Mouse (Mus musculus) midbrain, embryonic 11.5 days (tissue): ENCODE results near the gene Carns1. TPM values are rescaled to one million over a fixed set of nuclear protein-coding genes. Genes with fewer than 3 reads are reported as not detected.
A peak's percentile ranks its signal among the peaks of the same experiment; 100 is the strongest.

Source experiments
- ATAC-seq: fragments of 200-750 bp; cut with Nextera tagmentation; 2 replicates; pipeline ENCODE4 v1.8.0; 2017; ENCODE audit warnings: moderate TSS enrichment, moderate library complexity; ENCODE audit not compliant: low FRiP score
- DNase-seq: peaks from one replicate; pipeline ENCODE4 v3.0.0; 2015; ENCODE audit warnings: low spot score; ENCODE audit errors: missing footprints
- H3K27ac ChIP-seq: fragments of 300-500 bp; sonication (generic); 2 replicates; pipeline ENCODE4 v1.5.1; 2014; ENCODE audit warnings: low read depth, low read length
- H3K27me3 ChIP-seq: fragments of 300-500 bp; sonication (generic); 2 replicates; pipeline ENCODE4 v1.6.1; 2014; ENCODE audit warnings: mild to moderate bottlenecking, low read length, moderate library complexity, mixed read lengths; ENCODE audit not compliant: control insufficient read depth, insufficient read depth
- H3K36me3 ChIP-seq: fragments of 300-500 bp; sonication (generic); 2 replicates; pipeline ENCODE4 v1.6.1; 2014; ENCODE audit warnings: mild to moderate bottlenecking, low read length, moderate library complexity, mixed read lengths; ENCODE audit not compliant: control insufficient read depth, insufficient read depth
- H3K4me1 ChIP-seq: fragments of 300-500 bp; sonication (generic); 2 replicates; pipeline ENCODE4 v1.6.1; 2014; ENCODE audit warnings: low read length; ENCODE audit not compliant: control insufficient read depth, insufficient read depth
- H3K4me2 ChIP-seq: fragments of 300-500 bp; sonication (generic); 2 replicates; pipeline ENCODE4 v1.6.1; 2014; ENCODE audit warnings: mild to moderate bottlenecking, moderate library complexity
- H3K4me3 ChIP-seq: fragments of 300-500 bp; sonication (generic); 2 replicates; pipeline ENCODE4 v1.5.1; 2014; ENCODE audit warnings: low read depth, low read length
- H3K9ac ChIP-seq: fragments of 300-500 bp; sonication (generic); 2 replicates; pipeline ENCODE4 v1.6.1; 2014; ENCODE audit warnings: low read length
- H3K9me3 ChIP-seq: fragments of 300-500 bp; sonication (generic); 2 replicates; pipeline ENCODE4 v1.6.1; 2016; ENCODE audit warnings: low read length; ENCODE audit not compliant: control insufficient read depth
- WGBS: fragments of 180-500 bp; shearing (Covaris S2); extraction: QIAGEN DNeasy Blood & Tissue Kit; methylation state at CpG from one replicate; pipeline ENCODE4 v1.1.7; 2014; 5-methylcytosine and 5-hydroxymethylcytosine counted together
- microRNA-seq: library from miRNA; unstranded; fragments of <30 nt; microRNA quantifications from one replicate; pipeline ENCODE4, GENCODE M21; 2017
- polyA plus RNA-seq: library from polyadenylated mRNA; unstranded; fragments of >200 nt; fragmentation: Nextera tagmentation; extraction: Ambion mirVana; gene quantifications from 2 replicates; pipeline ENCODE4 v1.2.1, GENCODE M21; 2014

Carns1 gene
- polyA plus RNA-seq, 1 experiment from 2014 or later, result 2.9 TPM

DNA sequence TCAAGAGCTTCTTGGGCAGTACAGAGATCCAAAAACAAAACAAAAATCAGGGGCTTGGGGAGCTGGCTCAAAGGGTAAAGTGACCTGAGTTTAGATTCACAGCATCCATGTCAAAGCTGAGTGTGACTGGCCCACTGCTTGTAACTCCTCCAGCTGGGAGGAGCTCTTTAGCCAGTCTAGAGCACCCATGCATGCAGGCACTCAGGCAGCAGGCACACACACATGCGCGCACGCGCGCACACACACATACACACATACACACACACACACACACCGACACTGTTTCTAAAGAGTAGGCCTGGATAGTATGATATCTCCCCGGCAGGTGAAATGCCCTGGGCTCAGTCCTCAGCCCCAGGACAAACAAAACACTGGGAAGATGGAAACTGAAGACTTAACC lies 58.3 kb downstream of the Carns1 start:
- Histone ChIP-seq H3K9ac (no peak overlapping the region), H3K9me3 (no peaks in the 10 kb centered on the region), H3K4me3 (no peak overlapping the region), H3K36me3 (peaks cover 5% of the 10 kb centered on the region), H3K4me1 (peaks cover 5% of the 10 kb centered on the region), H3K4me2 (no peak overlapping the region), H3K27ac (no peak overlapping the region), H3K27me3 (no peaks in the 10 kb centered on the region)
- peak; percentile 49 for DNase-seq
- ATAC-seq, result no peak
- 97% methylated on average over 7 of the region's 7 CpGs for WGBS

DNA sequence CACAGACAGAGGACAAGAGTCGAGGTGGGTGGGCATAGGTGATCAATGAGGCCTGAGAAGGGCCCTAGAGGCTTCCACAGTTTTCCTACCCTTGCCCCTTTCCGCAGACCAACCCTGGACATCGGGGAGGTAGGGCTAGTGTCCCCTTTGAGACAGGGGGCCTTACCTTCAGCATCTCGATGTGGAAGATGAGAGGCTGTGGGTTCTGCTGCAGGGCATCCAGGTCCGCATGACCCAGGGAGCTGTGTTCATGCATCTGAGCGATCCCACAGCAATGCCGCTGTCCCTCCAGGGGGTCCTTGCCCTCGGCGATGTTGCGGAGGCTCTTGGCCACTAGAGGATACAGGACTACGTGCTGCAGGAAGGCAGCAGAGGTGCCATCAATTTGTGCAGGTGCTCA lies 59.5 kb downstream of the Carns1 start:
- no peak overlapping the region for H3K4me2 ChIP-seq
- H3K27ac ChIP-seq, result no peak overlapping the region
- H3K4me3 ChIP-seq, result no peak overlapping the region
- DNase-seq (peak; percentile 12), ATAC-seq (no peak)
- H3K27me3 ChIP-seq, result no peaks in the 10 kb centered on the region
- no peak overlapping the region for H3K9ac ChIP-seq
- no peaks in the 10 kb centered on the region for H3K9me3 ChIP-seq
- H3K4me1 ChIP-seq, result peaks cover 3% of the 10 kb centered on the region
- WGBS, result 82% methylated on average over 11 of the region's 11 CpGs
- peaks cover 5% of the 10 kb centered on the region for H3K36me3 ChIP-seq

DNA sequence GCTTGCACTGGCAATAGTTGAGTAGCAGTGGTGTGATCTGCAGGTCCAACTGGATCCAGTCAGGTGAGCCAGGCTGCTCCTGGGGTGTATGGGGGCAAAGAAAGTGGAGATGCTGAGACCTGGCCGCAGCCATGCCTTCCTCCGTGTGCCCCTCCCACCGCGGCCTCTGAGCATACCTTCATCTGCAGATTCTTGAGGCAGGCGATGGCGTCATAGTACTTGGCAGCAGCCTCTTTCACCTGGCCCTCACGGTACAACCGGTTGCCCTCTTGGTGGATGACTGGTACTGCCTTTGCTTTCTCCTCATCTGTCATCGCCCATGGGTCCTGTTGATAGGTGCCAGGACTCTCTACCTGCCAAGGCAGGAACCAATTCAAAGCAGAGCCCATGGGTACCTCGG lies 60.1 kb downstream of the Carns1 start:
- 93% methylated on average over 10 of the region's 10 CpGs for WGBS
- no peak overlapping the region for H3K4me3 ChIP-seq
- no peak overlapping the region for H3K27ac ChIP-seq
- no peaks in the 10 kb centered on the region for H3K4me1 ChIP-seq
- no peaks in the 10 kb centered on the region for H3K27me3 ChIP-seq
- H3K9ac ChIP-seq, result no peak overlapping the region
- no peak overlapping the region for H3K4me2 ChIP-seq
- DNase-seq (peak; percentile 31), ATAC-seq (no peak)
- H3K36me3 ChIP-seq, result peaks cover 5% of the 10 kb centered on the region
- H3K9me3 ChIP-seq, result no peaks in the 10 kb centered on the region

DNA sequence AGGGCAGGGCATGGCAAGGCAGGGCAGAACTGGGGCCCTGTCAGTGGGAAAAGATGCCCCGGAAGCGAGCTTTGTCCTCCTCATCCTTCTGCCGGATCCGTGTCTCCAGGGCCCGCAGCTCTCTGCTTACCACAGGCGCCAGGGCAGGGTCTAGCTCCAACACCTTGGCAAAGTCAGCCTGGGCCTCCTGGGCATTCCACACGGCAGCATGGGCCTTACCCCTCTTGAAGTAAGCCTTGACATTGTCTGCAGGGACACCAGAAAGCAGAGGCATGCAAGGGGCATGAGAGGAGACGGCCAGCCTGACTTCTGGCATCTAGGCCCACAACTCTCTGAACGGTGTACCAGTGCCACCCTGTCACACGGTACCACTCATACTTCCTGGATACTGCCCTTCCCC lies 60.7 kb downstream of the Carns1 start:
- H3K4me2 ChIP-seq, result no peak overlapping the region
- no peaks in the 10 kb centered on the region for H3K9me3 ChIP-seq
- no peaks in the 10 kb centered on the region for H3K4me1 ChIP-seq
- no peaks in the 10 kb centered on the region for H3K27me3 ChIP-seq
- H3K27ac ChIP-seq, result no peak overlapping the region
- H3K36me3 ChIP-seq, result peaks cover 5% of the 10 kb centered on the region
- 92% methylated on average over 10 of the region's 10 CpGs for WGBS
- no peak overlapping the region for H3K4me3 ChIP-seq
- no peak for DNase-seq
- no peak for ATAC-seq
- no peak overlapping the region for H3K9ac ChIP-seq

Small RNAs within 50 kb of the gene (microRNA-seq; reads per million reads assigned to microRNA genes)
- gene Gm26115, result not detected

Other genes starting within 250 kb of the Carns1 start
- gene Aldh3b1, start 245.7 kb downstream of the Carns1 start, polyA plus RNA-seq, result 0.67 and 0.99 TPM in 2 replicates
- 5.9 and 7.1 TPM in 2 replicates for gene Unc93b1, start 240.3 kb downstream of the Carns1 start, polyA plus RNA-seq
- gene Aldh3b3, start 216.8 kb downstream of the Carns1 start, polyA plus RNA-seq, result not detected in 2 replicates
- gene Aldh3b2, start 203.2 kb downstream of the Carns1 start, polyA plus RNA-seq, result 0.44 and 0.50 TPM in 2 replicates
- gene Acy3, start 188.9 kb downstream of the Carns1 start, polyA plus RNA-seq, result 1.0 and 1.6 TPM in 2 replicates
- not detected in 2 replicates for gene Tbx10, start 182.7 kb downstream of the Carns1 start, polyA plus RNA-seq
- 14.0 and 15.1 TPM in 2 replicates for gene Nudt8, start 174.9 kb downstream of the Carns1 start, polyA plus RNA-seq
- gene Gm49405, start 174.9 kb downstream of the Carns1 start, polyA plus RNA-seq, result 0.87 and 1.5 TPM in 2 replicates
- 1.5 TPM in 2 replicates for gene Doc2g, start 172.2 kb downstream of the Carns1 start, polyA plus RNA-seq
- gene Ndufv1, start 162.7 kb downstream of the Carns1 start, polyA plus RNA-seq, result 180 TPM in 2 replicates
- 337 and 342 TPM in 2 replicates for gene Gstp1, start 137.5 kb downstream of the Carns1 start, polyA plus RNA-seq
- 1.1 and 3.8 TPM in 2 replicates for gene Gstp2, start 129.5 kb downstream of the Carns1 start, polyA plus RNA-seq
- not detected in 2 replicates for gene Gstp3, start 115.9 kb downstream of the Carns1 start, polyA plus RNA-seq
- gene Cabp2, start 93.9 kb downstream of the Carns1 start, polyA plus RNA-seq, result not detected in 2 replicates
- 60.8 and 73.5 TPM in 2 replicates for gene Cdk2ap2, start 78.3 kb downstream of the Carns1 start, polyA plus RNA-seq
- 11.2 and 11.3 TPM in 2 replicates for gene Pitpnm1, start 75.5 kb downstream of the Carns1 start, polyA plus RNA-seq
- 54.9 and 58.9 TPM in 2 replicates for gene Aip, start 49.6 kb downstream of the Carns1 start, polyA plus RNA-seq
- not detected in 2 replicates for gene Gpr152, start 35.7 kb downstream of the Carns1 start, polyA plus RNA-seq
- 0.11 TPM in 1 of 2 replicates, not detected in the other for gene Cabp4, start 31.4 kb downstream of the Carns1 start, polyA plus RNA-seq
- 105 and 127 TPM in 2 replicates for gene Coro1b, start 26.9 kb downstream of the Carns1 start, polyA plus RNA-seq
- gene Ptprcap, start 21.9 kb downstream of the Carns1 start, polyA plus RNA-seq, result 0.75 and 1.7 TPM in 2 replicates
- gene Rps6kb2, start 12.1 kb downstream of the Carns1 start, polyA plus RNA-seq, result 35.4 and 46.8 TPM in 2 replicates
- 0.29 and 1.5 TPM in 2 replicates for gene Tbc1d10c, start 15.8 kb upstream of the Carns1 start, polyA plus RNA-seq
- gene Ppp1ca, start 16.6 kb upstream of the Carns1 start, polyA plus RNA-seq, result 874 and 929 TPM in 2 replicates
- gene Rad9a, start 26.2 kb upstream of the Carns1 start, polyA plus RNA-seq, result 42.4 and 43.5 TPM in 2 replicates
- 0.31 and 0.32 TPM in 2 replicates for gene Clcf1, start 38.8 kb upstream of the Carns1 start, polyA plus RNA-seq
- not detected in 2 replicates for gene AC109138.7, start 38.9 kb upstream of the Carns1 start, polyA plus RNA-seq
- 12.2 and 12.6 TPM in 2 replicates for gene Pold4, start 56.4 kb upstream of the Carns1 start, polyA plus RNA-seq
- 2.1 and 2.3 TPM in 2 replicates for gene Ssh3, start 93.7 kb upstream of the Carns1 start, polyA plus RNA-seq
- 8.5 and 8.8 TPM in 2 replicates for gene Ankrd13d, start 107.7 kb upstream of the Carns1 start, polyA plus RNA-seq
- gene Grk2, start 130.7 kb upstream of the Carns1 start, polyA plus RNA-seq, result 13.2 and 16.5 TPM in 2 replicates
- gene Kdm2a, start 222.8 kb upstream of the Carns1 start, polyA plus RNA-seq, result 34.9 and 42.0 TPM in 2 replicates